Mouse (Mus musculus): ENCODE measurements around the gene Rsph6a.
A peak's percentile ranks its signal among the peaks of the same experiment; 100 is the strongest.

The Rsph6a gene

GRCm38 (mm10) chr7:19107436-19107835, 52.9 kb downstream of the Rsph6a start:
- DNase-seq: no peak

GRCm38 (mm10) chr7:19109565-19109964, 55.1 kb downstream of the Rsph6a start:
- no peak for DNase-seq

DNA sequence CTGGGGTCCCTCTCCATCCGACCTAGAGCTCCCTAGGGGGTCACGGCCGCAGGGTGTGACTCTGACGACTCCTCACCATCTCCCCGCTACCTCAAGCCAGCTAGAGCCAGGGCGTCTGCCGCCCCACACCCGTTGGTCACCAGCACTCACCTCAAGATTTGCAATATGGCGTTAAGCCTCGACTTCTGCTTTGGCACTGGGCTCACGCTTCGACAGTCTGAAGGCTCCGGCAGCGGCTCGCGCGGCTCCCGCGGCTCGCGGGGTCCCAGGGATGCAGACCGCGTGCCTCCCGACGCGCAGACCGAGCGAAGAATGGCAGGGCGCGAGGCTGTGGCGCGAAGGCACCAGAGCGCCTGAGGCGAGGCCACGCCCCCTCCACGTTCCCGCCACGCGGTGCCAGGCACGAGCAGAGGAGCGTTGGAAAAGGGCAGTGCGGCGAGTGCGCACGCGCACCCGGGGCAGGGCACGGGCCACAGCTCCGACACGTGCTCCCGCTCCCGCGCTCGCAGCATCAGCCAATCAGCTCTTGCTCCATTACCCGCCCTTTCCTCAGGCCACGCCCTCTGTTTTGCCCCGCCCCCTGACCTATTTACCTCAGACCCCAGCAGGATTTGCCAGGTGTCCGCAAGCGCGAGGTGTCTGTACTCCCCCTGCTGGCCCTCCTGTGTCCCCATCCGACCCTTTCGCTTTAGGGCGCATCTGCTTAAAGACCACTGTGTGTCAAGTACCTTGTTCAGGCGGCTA, 63.7 kb downstream of the Rsph6a start, which contains the start of gene Gm4969:
Gm4969 (minus strand) TSS at position 341 of the 744 bp plus-strand sequence.
- DNase-seq: peak; percentile 86

- peak; percentile 72 for DNase-seq
These were observed 64.6 kb downstream of the Rsph6a start for GRCm38 (mm10) chr7:19119083-19119482.

DNA sequence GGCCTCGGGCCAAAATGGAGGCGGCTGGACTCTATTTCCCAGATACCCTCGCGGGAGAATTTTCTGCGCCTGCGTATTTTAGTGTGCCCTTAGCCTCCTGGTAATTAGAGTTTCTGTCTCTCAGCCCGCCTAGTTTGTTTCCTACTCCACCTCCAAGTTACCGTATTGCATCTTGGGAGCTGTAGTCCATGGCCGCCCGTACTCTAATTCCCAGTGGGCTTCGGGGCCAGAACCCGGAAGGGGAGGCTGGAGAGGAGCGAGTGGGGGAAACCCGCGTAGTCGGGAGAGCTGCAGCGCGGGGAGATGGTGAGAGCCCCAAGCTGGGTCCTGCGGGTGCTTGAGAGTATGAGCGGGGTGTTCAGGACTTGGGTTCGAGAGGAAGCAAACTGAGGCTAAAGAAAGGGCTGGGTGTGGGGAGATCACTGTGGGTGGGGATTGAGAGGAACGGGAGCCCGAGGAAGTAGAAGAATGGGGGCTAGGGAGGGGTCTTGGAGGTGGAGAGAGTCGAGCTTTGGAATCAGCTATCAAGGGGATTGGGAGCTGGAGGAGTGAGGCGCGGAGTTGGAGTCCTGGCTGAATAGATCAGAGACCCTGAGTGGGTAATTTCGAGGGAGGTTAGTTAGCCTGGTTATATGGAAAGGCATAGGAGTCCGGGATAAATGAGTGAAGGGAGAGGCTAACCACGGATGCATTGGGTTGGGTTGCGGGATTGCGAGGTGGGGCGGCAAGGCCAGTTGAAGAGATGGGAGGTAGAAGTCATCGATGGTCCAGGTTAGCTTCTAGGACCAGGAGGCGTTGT, 65.3 kb downstream of the Rsph6a start, which contains the start of gene Fbxo46:
Fbxo46 (plus strand) TSS at position 229 of the 799 bp plus-strand sequence.
- peak; percentile 95 for DNase-seq

DNA sequence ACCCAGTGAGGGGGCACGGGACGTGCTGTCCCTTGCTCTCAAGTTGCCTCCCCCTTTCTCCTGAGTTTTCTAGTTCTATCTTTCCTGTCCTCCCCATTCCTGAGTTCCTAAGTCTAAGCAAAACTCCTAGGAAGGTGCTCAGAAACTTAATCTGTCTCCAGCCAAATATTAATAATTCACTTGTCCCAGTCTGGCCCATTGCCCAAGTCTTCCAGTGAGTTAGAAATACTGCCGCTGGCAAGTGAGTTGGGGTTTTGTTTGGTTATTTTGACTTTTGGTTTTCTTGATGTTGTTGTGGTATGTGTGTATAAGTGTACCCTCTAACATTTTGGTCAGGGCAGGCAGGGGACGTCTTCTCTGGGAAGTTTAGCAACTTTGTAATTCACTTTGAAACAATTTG, 67.2 kb downstream of the Rsph6a start:
- DNase-seq: peak; percentile 26
